Mouse (Mus musculus) spleen, adult 2 months (tissue): ENCODE results near the gene Timm10. TPM values are rescaled to one million over a fixed set of nuclear protein-coding genes. Genes with fewer than 3 reads are reported as not detected.

Experiments used
- DNase-seq, 2 experiments: peaks; one replicate each; pipeline versions ENCODE4 v3.0.0 to v3.0.0-alpha.2; 2012 to 2021; ENCODE audit warnings: low spot score in 2 of 2, low read depth in 1 of 2
- H3K27ac ChIP-seq: fragments of 200-500 bp; 2 replicates; pipeline ENCODE4 v1.5.1; 2012; ENCODE audit warnings: low read length, inconsistent platforms; ENCODE audit not compliant: insufficient read depth
- H3K27me3 ChIP-seq: fragments of 200-500 bp; 2 replicates; pipeline ENCODE4 v1.6.1; 2012; ENCODE audit warnings: mild to moderate bottlenecking, moderate library complexity, low read length, inconsistent platforms; ENCODE audit not compliant: control insufficient read depth, insufficient read depth
- H3K36me3 ChIP-seq: fragments of 200-500 bp; 2 replicates; pipeline ENCODE4 v1.6.1; 2012; ENCODE audit warnings: mild to moderate bottlenecking, low read length, inconsistent platforms; ENCODE audit not compliant: control insufficient read depth, insufficient read depth
- H3K4me1 ChIP-seq: fragments of 200-500 bp; 2 replicates; pipeline ENCODE4 v1.6.1; 2011; ENCODE audit warnings: inconsistent platforms; ENCODE audit not compliant: control insufficient read depth, insufficient read depth, insufficient read length
- H3K4me3 ChIP-seq: fragments of 200-500 bp; 2 replicates; pipeline ENCODE4 v1.5.1; 2011; ENCODE audit warnings: mild to moderate bottlenecking, inconsistent platforms; ENCODE audit not compliant: insufficient read depth, insufficient read length; ENCODE audit errors: extremely low read depth
- CTCF ChIP-seq: fragments of 200-500 bp; IDR thresholded peaks from 2 replicates; pipeline ENCODE4 v1.5.1; 2011; ENCODE audit warnings: mild to moderate bottlenecking, inconsistent platforms; ENCODE audit not compliant: insufficient read depth, insufficient read length, insufficient replicate concordance; ENCODE audit errors: extremely low read depth
- POLR2A ChIP-seq: fragments of 200-500 bp; IDR thresholded peaks from 2 replicates; pipeline ENCODE4 v1.6.1; 2011; ENCODE audit warnings: low read depth, low read length, inconsistent platforms
- WGBS: fragments of 180-500 bp; shearing (Covaris S2); methylation state at CpG from one replicate; pipeline ENCODE4 v1.1.7; 2018; 5-methylcytosine and 5-hydroxymethylcytosine counted together
- polyA plus RNA-seq: library from polyadenylated mRNA; depleted of rRNA; stranded (reverse); fragments of >200 nt; gene quantifications from 2 replicates; pipeline ENCODE4 v1.2.3, GENCODE M21; 2012

Gene Timm10
- polyA plus RNA-seq, 1 experiment: 19.0 TPM

GRCm38 (mm10) chr2:84840016-84840747, 13.4 kb downstream of the Timm10 start:
- peaks cover 16% of the 10 kb centered on the region for H3K4me1 ChIP-seq
- DNase-seq: peak in 1 of 2 experiments; percentile 39
- TF ChIP-seq POLR2A: no peak
- no peaks in the 10 kb centered on the region; the same call in 1 of the 2 replicates for H3K27me3 ChIP-seq
- under 1% methylated on average over 54 of the region's 54 CpGs for WGBS
- peak overlapping the region; percentile 40; the same call in 1 of the 2 replicates for H3K27ac ChIP-seq
- peak overlapping the region; percentile 71 for H3K4me3 ChIP-seq
- H3K36me3 ChIP-seq: no peaks in the 10 kb centered on the region

- Histone ChIP-seq H3K36me3 (no peaks in the 10 kb centered on the region), H3K4me1 (peaks cover 16% of the 10 kb centered on the region), H3K27ac (no peak overlapping the region), H3K4me3 (peak overlapping the region; percentile 71), H3K27me3 (no peaks in the 10 kb centered on the region; the same call in 1 of the 2 replicates)
- WGBS: 9% methylated on average over 17 of the region's 17 CpGs
- no peak for TF ChIP-seq POLR2A
- TF ChIP-seq CTCF: no peak
- no peak for DNase-seq
Observed at GRCm38 (mm10) chr2:84840748-84841563, 14.2 kb downstream of the Timm10 start.

GRCm38 (mm10) chr2:84841905-84842304, 15.1 kb downstream of the Timm10 start:
- no peak for DNase-seq
- no peak for TF ChIP-seq POLR2A
- no peak for TF ChIP-seq CTCF
- no peaks in the 10 kb centered on the region for H3K36me3 ChIP-seq
- H3K4me3 ChIP-seq: no peak overlapping the region
- peaks cover 16% of the 10 kb centered on the region for H3K4me1 ChIP-seq
- no peak overlapping the region for H3K27ac ChIP-seq
- no peaks in the 10 kb centered on the region; the same call in 1 of the 2 replicates for H3K27me3 ChIP-seq

GRCm38 (mm10) chr2:84843654-84844053, 16.9 kb downstream of the Timm10 start:
- H3K27me3 ChIP-seq: no peaks in the 10 kb centered on the region; the same call in 1 of the 2 replicates
- no peaks in the 10 kb centered on the region for H3K36me3 ChIP-seq
- no peak overlapping the region for H3K4me3 ChIP-seq
- H3K27ac ChIP-seq: no peak overlapping the region
- 52% methylated on average over 6 of the region's 6 CpGs for WGBS
- peaks cover 4% of the 10 kb centered on the region for H3K4me1 ChIP-seq
- TF ChIP-seq CTCF (no peak), POLR2A (no peak)
- DNase-seq: no peak

- 61% methylated on average over 1 of the region's 1 CpGs for WGBS
- Histone ChIP-seq H3K4me1 (no peaks in the 10 kb centered on the region; the same call in 1 of the 2 replicates), H3K36me3 (no peaks in the 10 kb centered on the region), H3K4me3 (no peak overlapping the region), H3K27ac (no peak overlapping the region), H3K27me3 (no peaks in the 10 kb centered on the region)
- DNase-seq: no peak
- TF ChIP-seq POLR2A: no peak
- TF ChIP-seq CTCF: no peak
Observed at GRCm38 (mm10) chr2:84845226-84845625, 18.4 kb downstream of the Timm10 start.

- no peak for DNase-seq
- H3K4me1 ChIP-seq: no peaks in the 10 kb centered on the region
- H3K27me3 ChIP-seq: no peaks in the 10 kb centered on the region
- 86% methylated on average over 7 of the region's 7 CpGs for WGBS
- no peak for TF ChIP-seq POLR2A
- TF ChIP-seq CTCF: no peak
- H3K27ac ChIP-seq: no peak overlapping the region
- no peaks in the 10 kb centered on the region for H3K36me3 ChIP-seq
- no peak overlapping the region for H3K4me3 ChIP-seq
Observed at GRCm38 (mm10) chr2:84850407-84851129, 23.8 kb downstream of the Timm10 start.
